Mouse (Mus musculus): ENCODE measurements around the gene Mgarp. TPM values are rescaled to one million over a fixed set of nuclear protein-coding genes. Genes with fewer than 3 reads are reported as not detected.
"Not testable (repeated sequence)": the region's sequence is repeated elsewhere in the genome, so short reads cannot be mapped to it uniquely, and the experiment has no call there.

Gene Mgarp
- polyA plus RNA-seq, 1 experiment from 2014 or later: 11.7 TPM

DNA sequence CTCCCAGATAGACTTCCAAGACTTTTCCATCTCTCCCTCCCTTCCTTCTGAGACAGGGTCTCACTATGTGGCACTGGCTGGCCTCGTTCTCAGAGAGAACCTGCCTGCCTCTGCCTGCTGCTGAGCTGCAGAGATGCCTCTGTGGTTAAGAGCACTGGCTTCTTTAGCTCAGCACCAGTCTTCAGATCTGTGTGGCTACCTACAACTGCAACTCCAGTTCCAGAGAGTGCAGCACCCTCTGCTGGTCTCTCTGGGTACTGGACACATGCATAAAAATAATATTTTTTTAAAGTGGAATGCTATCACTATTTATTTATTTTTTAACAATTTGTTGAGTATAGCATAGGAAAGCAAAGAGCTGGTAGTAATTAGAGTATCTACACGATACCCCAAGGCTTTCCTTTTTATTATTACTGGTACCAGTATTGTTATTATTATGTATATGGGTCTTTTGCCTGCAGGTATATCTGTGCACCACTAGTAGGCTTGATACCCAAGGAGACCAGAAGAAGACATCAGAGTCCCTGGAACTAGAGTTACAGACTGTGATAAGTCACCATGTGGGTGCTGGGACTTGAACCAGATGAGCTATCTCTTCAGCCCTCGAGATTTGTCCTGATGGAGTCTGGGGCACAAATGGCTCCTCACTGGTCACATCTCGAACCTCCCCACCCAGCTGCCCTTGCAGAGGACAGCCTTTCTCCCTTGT lies 43.1 kb downstream of the Mgarp start:
- no peak for ATAC-seq (ENCODE audit: extremely low read depth, insufficient number of reproducible peaks, low FRiP score, low TSS enrichment)
- Histone ChIP-seq H3K4me1 (peaks cover 23% of the 10 kb centered on the region), H3K9ac (no peak overlapping the region), H3K9me3 (no peaks in the 10 kb centered on the region), H3K4me2 (no peak overlapping the region), H3K4me3 (no peak overlapping the region), H3K36me3 (no peaks in the 10 kb centered on the region), H3K27ac (replicated peaks) (no peak overlapping the region), H3K27me3 (replicated peaks) (no peaks in the 10 kb centered on the region)
- WGBS: 60% methylated on average over 4 of the region's 4 CpGs

GRCm38 (mm10) chr3:51350806-51351205 lies 45.7 kb downstream of the Mgarp start:
- H3K4me1 ChIP-seq: peaks cover 13% of the 10 kb centered on the region
- no peak for ATAC-seq (ENCODE audit: extremely low read depth, insufficient number of reproducible peaks, low FRiP score, low TSS enrichment)
- H3K4me2 ChIP-seq: no peak overlapping the region
- 25% methylated on average over 3 of the region's 3 CpGs for WGBS
- H3K36me3 ChIP-seq: no peaks in the 10 kb centered on the region
- no peak overlapping the region for H3K9ac ChIP-seq
- H3K27ac ChIP-seq (replicated peaks): no peak overlapping the region
- no peak overlapping the region for H3K4me3 ChIP-seq
- H3K9me3 ChIP-seq: no peaks in the 10 kb centered on the region
- no peaks in the 10 kb centered on the region for H3K27me3 ChIP-seq (replicated peaks)

GRCm38 (mm10) chr3:51348646-51349238 lies 47.8 kb downstream of the Mgarp start:
- Histone ChIP-seq H3K9ac (peak overlapping the region; percentile 45), H3K9me3 (no peaks in the 10 kb centered on the region), H3K36me3 (no peaks in the 10 kb centered on the region), H3K4me1 (peaks cover 13% of the 10 kb centered on the region), H3K27ac (replicated peaks) (peak overlapping the region; percentile 72), H3K4me2 (peak overlapping the region; percentile 33), H3K4me3 (no peak overlapping the region), H3K27me3 (replicated peaks) (no peaks in the 10 kb centered on the region)
- ATAC-seq (ENCODE audit: extremely low read depth, insufficient number of reproducible peaks, low FRiP score, low TSS enrichment): no peak; the same call in 1 of the 2 replicates
- 13% methylated on average over 3 of the region's 3 CpGs for WGBS

- not testable (repeated sequence) for H3K4me2 ChIP-seq; H3K36me3 ChIP-seq; H3K4me3 ChIP-seq; H3K27me3 ChIP-seq (replicated peaks); H3K9ac ChIP-seq; ATAC-seq (ENCODE audit: extremely low read depth, insufficient number of reproducible peaks, low FRiP score, low TSS enrichment); H3K27ac ChIP-seq (replicated peaks); H3K9me3 ChIP-seq
- 89% methylated on average over 2 of the region's 2 CpGs for WGBS
- H3K4me1 ChIP-seq: peaks cover 19% of the 10 kb centered on the region
These were observed 51.5 kb downstream of the Mgarp start for GRCm38 (mm10) chr3:51345017-51345416.

DNA sequence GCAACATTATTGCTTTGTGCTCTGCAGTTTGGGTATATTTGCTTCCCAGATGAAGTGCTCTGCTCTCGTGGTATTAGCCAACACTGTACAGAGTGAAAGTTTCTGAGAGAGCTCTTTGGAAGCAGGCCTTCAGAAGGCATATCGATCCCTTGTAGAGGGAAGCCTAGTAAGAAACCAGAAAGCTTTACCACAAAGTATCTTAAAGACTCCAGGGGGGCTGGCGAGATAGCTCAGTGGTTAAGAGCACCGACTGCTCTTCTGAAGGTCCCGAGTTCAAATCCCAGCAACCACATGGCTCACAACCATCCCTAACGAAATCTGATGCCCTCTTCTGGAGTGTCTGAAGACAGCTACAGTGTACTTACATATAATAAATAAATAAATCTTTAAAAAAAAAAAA lies 52.4 kb downstream of the Mgarp start:
- ATAC-seq (ENCODE audit: extremely low read depth, insufficient number of reproducible peaks, low FRiP score, low TSS enrichment); H3K9ac ChIP-seq; H3K27ac ChIP-seq (replicated peaks); H3K4me2 ChIP-seq; H3K9me3 ChIP-seq; H3K36me3 ChIP-seq; H3K4me3 ChIP-seq; H3K27me3 ChIP-seq (replicated peaks): not testable (repeated sequence)
- WGBS: 89% methylated on average over 6 of the region's 6 CpGs
- peaks cover 18% of the 10 kb centered on the region for H3K4me1 ChIP-seq

DNA sequence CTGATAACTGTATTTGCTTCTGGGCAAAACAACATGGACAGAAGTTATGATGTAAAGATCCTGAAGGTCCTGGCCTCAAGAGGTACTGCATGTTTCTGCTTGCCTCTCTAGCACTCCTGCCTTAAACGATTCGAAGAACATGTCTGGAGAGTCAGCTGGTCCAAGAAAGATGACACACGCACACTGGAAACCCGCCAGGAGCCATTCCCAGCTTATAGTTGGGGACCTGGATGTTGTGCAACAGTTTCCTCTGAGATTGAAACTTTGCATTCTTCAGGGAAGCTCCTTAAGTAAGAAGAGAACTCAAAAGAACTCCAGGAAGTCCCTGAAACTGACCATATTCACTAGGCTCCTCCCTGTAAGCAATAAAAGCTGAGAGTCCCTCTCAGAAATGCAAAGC lies 53.3 kb downstream of the Mgarp start:
- H3K4me3 ChIP-seq: no peak overlapping the region
- peaks cover 15% of the 10 kb centered on the region for H3K4me1 ChIP-seq
- H3K4me2 ChIP-seq: no peak overlapping the region
- no peak overlapping the region for H3K9ac ChIP-seq
- WGBS: 89% methylated on average over 4 of the region's 4 CpGs
- ATAC-seq (ENCODE audit: extremely low read depth, insufficient number of reproducible peaks, low FRiP score, low TSS enrichment): no peak
- no peaks in the 10 kb centered on the region for H3K9me3 ChIP-seq
- H3K36me3 ChIP-seq: no peaks in the 10 kb centered on the region
- no peak overlapping the region for H3K27ac ChIP-seq (replicated peaks)
- H3K27me3 ChIP-seq (replicated peaks): no peaks in the 10 kb centered on the region

DNA sequence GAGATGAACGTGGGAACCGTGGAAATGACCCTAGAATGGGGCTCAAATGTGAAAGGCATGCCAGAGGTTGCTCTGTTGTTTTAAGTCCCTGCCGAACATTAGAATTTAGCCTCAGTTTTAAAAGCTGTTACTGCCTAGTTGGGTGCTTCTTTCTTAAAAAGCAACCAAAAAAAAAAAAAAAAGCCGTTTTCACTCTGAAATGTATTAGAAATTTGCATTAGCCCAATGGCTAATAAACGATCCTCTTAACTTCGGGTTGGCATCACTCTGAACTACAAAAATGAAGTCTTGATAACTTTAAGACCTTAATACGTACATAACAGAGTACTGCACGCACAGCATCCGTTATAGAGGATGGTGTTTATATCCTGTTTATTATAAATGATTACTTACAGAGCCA lies 54.4 kb downstream of the Mgarp start:
- Histone ChIP-seq H3K9ac (peak overlapping the region; percentile 97), H3K4me1 (peaks cover 17% of the 10 kb centered on the region), H3K4me2 (peak overlapping the region; percentile 94), H3K27me3 (replicated peaks) (no peaks in the 10 kb centered on the region), H3K4me3 (peak overlapping the region; percentile 97), H3K27ac (replicated peaks) (peak overlapping the region; percentile 100), H3K36me3 (no peaks in the 10 kb centered on the region), H3K9me3 (no peaks in the 10 kb centered on the region)
- WGBS: 15% methylated on average over 9 of the region's 9 CpGs
- no peak for ATAC-seq (ENCODE audit: extremely low read depth, insufficient number of reproducible peaks, low FRiP score, low TSS enrichment)

- Histone ChIP-seq H3K4me3 (peak overlapping the region; percentile 97), H3K36me3 (no peaks in the 10 kb centered on the region), H3K27ac (replicated peaks) (peak overlapping the region; percentile 100), H3K9me3 (no peaks in the 10 kb centered on the region), H3K27me3 (replicated peaks) (no peaks in the 10 kb centered on the region), H3K9ac (peak overlapping the region; percentile 97), H3K4me1 (peaks cover 21% of the 10 kb centered on the region), H3K4me2 (peak overlapping the region; percentile 94)
- ATAC-seq (ENCODE audit: extremely low read depth, insufficient number of reproducible peaks, low FRiP score, low TSS enrichment): peak; percentile 79
- under 1% methylated on average over 80 of the region's 86 CpGs for WGBS
These were observed 55.1 kb downstream of the Mgarp start for GRCm38 (mm10) chr3:51341268-51342081.

DNA sequence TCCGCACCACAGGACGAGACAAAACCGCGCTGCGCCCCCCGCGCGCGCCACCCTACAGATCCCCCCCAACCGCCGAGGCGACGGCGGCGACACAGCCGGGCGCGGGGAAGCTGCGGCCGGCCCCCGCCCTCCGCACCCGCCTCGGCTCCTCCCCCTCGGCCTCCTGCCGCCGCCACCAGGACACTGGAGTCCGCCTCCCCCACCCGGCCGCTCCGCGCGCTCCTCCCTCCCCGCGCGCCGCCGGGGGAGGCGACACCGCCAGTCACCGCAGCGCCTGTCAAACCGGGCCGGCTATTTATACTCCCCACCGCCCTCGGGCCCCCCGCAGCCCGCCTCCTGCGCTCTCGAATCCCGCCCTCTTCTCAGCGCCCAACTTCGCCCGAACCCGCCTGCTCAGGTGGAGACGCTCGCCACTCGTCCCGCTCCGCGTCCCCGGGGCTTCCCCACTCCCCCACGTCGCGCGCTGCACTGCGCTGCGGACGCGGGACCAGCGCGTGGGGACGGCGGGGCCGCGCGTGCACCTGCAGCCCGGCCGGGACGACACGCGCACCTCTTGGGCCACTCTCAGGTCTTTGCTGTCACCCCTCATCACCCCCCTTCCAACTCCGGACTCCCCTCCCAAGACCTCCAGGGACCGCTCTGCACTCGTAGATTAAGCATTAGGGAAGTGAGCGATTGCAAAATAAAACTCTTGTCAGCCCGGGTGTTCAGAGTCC lies 55.8 kb downstream of the Mgarp start, which contains the start of gene Elf2:
Elf2 (minus strand) TSS at position 112 of the 716 bp plus-strand sequence.
- ATAC-seq (ENCODE audit: extremely low read depth, insufficient number of reproducible peaks, low FRiP score, low TSS enrichment): peak; percentile 79
- H3K4me2 ChIP-seq: peak within 1 kb of the TSS; percentile 94
- peak within 1 kb of the TSS; percentile 100 for H3K27ac ChIP-seq (replicated peaks)
- H3K4me1 ChIP-seq: peaks cover 22% of the 10 kb centered on the region
- H3K9me3 ChIP-seq: no peaks in the 10 kb centered on the region
- 1% methylated on average over 70 of the region's 87 CpGs for WGBS
- H3K4me3 ChIP-seq: peak within 1 kb of the TSS; percentile 97
- H3K27me3 ChIP-seq (replicated peaks): no peaks in the 10 kb centered on the region
- H3K36me3 ChIP-seq: no peaks in the 10 kb centered on the region
- H3K9ac ChIP-seq: peak within 1 kb of the TSS; percentile 97

DNA sequence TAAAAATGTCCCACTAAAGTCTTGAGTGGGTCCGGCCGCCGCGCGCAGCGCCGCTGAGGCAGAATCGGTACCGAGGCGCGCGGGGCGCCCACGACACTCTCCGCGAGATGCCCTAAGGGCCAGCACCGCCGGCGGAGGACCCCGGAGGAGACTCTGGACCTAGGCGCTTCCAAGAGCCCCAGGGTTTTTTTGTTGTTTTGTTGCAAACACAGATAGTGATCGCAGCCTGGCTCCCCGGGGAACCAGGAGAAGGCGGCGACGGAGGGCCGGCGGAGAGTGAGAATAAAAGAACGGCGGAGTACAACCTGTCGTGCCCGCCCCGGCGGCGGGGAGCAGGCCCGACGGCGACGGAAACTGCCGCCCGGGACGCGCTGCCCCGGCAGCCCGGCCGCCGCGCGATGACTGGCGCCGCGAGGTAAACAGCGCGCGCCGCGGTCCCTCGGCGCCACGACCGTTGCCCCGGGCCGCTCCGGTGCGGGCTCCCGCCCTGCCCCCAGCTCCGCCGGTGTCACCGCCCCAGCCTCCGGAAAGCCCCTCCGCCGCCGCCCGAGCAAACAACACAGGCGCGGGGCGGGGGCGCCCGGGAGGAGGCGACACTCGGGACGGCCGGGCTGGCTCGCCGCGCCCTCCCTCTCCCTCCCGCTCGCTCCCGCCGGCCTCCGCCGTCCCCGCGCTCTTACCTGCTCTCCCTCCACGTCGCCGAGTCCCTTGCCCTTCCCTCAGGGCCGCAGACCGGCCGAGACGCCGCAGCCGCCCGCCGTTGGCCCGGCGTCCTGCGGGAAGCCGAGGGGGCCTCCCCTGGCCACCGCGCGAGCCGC lies 56.6 kb downstream of the Mgarp start:
- H3K4me1 ChIP-seq: peaks cover 29% of the 10 kb centered on the region
- ATAC-seq (ENCODE audit: extremely low read depth, insufficient number of reproducible peaks, low FRiP score, low TSS enrichment): peak; percentile 23; the same call in 1 of the 2 replicates
- under 1% methylated on average over 80 of the region's 113 CpGs for WGBS

More for the DNA sequence above, 56.6 kb downstream of the Mgarp start:
- Histone ChIP-seq H3K4me2 (peak overlapping the region; percentile 94), H3K36me3 (no peaks in the 10 kb centered on the region), H3K27ac (replicated peaks) (peak overlapping the region; percentile 100), H3K27me3 (replicated peaks) (no peaks in the 10 kb centered on the region), H3K9ac (peak overlapping the region; percentile 97), H3K9me3 (no peaks in the 10 kb centered on the region), H3K4me3 (peak overlapping the region; percentile 97)
